In the genomic region with DNA sequence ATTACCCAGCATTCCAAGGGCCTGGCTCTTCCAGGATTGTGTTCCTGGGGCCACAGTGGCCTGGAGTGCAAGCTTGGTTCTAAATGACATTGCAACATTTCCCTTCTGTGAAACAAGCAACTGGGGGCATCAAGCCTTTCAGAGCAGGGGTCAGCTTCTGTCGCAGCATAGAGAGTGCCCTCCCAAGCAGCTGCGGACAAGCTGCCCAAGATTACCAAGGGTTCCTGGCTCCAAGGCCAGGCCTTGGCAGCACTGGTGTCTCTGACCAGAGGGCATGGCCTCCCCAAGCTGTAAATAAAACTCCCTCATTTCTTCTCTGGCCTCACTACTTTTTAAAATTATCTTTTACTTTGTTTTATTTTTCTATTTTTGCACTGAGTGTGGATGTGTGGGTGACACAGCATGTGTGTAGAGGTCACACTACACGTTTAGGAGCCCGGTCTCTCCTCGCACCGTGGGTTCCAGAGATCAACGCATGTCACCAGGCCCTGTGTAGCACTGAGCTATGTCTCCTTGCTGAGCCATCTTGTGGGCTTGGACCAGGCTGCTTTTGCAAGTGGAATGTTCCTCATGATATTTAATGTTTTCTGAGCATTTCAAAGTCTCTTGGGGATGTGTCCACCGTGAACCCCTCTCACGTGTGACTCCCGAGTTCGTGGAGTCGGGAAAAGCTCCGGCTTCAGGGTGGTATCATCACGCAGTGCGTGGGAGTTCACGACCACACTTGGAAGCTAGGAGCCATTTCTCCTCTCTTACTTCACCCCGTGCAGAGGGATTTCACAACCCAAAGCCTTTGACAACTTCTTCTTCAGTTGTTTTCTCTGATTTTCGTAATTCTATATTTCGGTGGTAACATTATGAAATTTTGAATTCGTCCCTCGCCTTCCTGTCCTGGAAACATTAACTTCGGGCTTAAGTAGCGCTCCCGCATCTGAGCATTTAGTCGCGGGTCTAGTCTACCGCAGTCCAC, we compare ENCODE assay signal across 23 mouse cellular contexts. TPM values are rescaled to one million over a fixed set of nuclear protein-coding genes. Genes with fewer than 3 reads are reported as not detected.
DNase-seq lines count a peak whose midpoint lies in the region; ATAC-seq and TF ChIP-seq lines count a peak whose summit lies in the region.
"Had no signal": no experiment of that assay in that cellular context is flagged by ENCODE, and none has a peak within 500 bp of the region (broad histone marks: within the 10 kb centered on the region; RNA-seq: fewer than 3 reads in every experiment).

No protein-coding gene starts in this region.

- 82% methylated on average over 27 of the region's 27 CpGs for WGBS in lung, adult 2 months
- WGBS in bone marrow, adult 2 months, result 50% methylated on average over 27 of the region's 27 CpGs

- no peak for TF ChIP-seq CTCF in gastrocnemius, adult 2 months (IDR thresholded peaks at IDR 0.05)
- no peak for TF ChIP-seq CTCF in lung, adult 2 months (IDR thresholded peaks at IDR 0.05; ENCODE audit: insufficient read depth, low read length)
- no peak for TF ChIP-seq CTCF in bone marrow, adult 2 months (IDR thresholded peaks at IDR 0.05; ENCODE audit: control insufficient read depth, insufficient read depth, low read length)

- H3K4me3 ChIP-seq in gastrocnemius, adult 2 months, result no peak overlapping the region
- H3K4me3 ChIP-seq in lung, adult 2 months (replicated peaks; ENCODE audit: extremely low read depth, low read depth, low read length), result no peak overlapping the region
- H3K4me3 ChIP-seq in bone marrow, adult 2 months (replicated peaks; ENCODE audit: control insufficient read depth, low read depth, low read length), result peak overlapping the region; percentile 4
- H3K4me3 ChIP-seq: embryonic facial prominence, embryonic 10.5 days; embryonic facial prominence, embryonic 15.5 days; forebrain, embryonic 12.5 days; hindbrain, embryonic 13.5 days; liver, embryonic 13.5 days; lung, embryonic 15.5 days; neural tube, embryonic 15.5 days had no signal

- intact Hi-C loops in gastrocnemius, adult 2 months (cut with DNase I), result loop anchor here (1.0 kb wide), 1 partner anchor 107 kb away; no protein-coding TSS in a partner anchor

- H3K4me1 ChIP-seq in lung, adult 2 months (ENCODE audit: control insufficient read depth, insufficient read depth, low read length), result peaks cover 12% of the 10 kb centered on the region
- peaks cover 2% of the 10 kb centered on the region; the same call in 1 of the 2 replicates for H3K4me1 ChIP-seq in bone marrow, adult 2 months (ENCODE audit: control insufficient read depth, insufficient read depth, low read length)

- DNase-seq in gastrocnemius, adult 2 months, result no peak
- no peak for DNase-seq in gastrocnemius, postnatal 4 days (ENCODE audit: low spot score in 2 of 2)
- peak; percentile 27 for DNase-seq in lung, postnatal 36 days
- no peak for DNase-seq in lung, adult 2 months
- no peak for DNase-seq in left cerebral cortex, adult 18-20 months (ENCODE audit: low spot score in 2 of 2)
- DNase-seq: cerebellum, postnatal 25 days; gastrocnemius, postnatal 14 days; heart, adult 18-20 months; heart, postnatal 4 days; kidney, postnatal 14 days; left cerebral cortex, postnatal 4 days; liver, embryonic 13.5 days; midbrain, embryonic 14.5 days; thymus, adult 2 months; thymus, postnatal 36 days had no signal

- H3K27ac ChIP-seq in gastrocnemius, adult 2 months, result peak overlapping the region; percentile 87
- H3K27ac ChIP-seq in bone marrow, adult 2 months (ENCODE audit: control insufficient read depth, insufficient read depth, low read depth, low read length, poor library complexity), result peak overlapping the region; percentile 75
- H3K27ac ChIP-seq: embryonic facial prominence, embryonic 10.5 days; embryonic facial prominence, embryonic 15.5 days; forebrain, embryonic 12.5 days; hindbrain, embryonic 13.5 days; liver, embryonic 13.5 days; lung, embryonic 15.5 days; neural tube, embryonic 15.5 days had no signal

- peak; percentile 71 for ATAC-seq in megakaryocyte, adult 5-6 weeks (ENCODE audit: poor library complexity, severe bottlenecking)

- no peak for TF ChIP-seq POLR2A in lung, adult 2 months (IDR thresholded peaks at IDR 0.05; ENCODE audit: borderline replicate concordance, extremely low read depth, low read depth, low read length)
- no peak for TF ChIP-seq POLR2A in bone marrow, adult 2 months (IDR thresholded peaks at IDR 0.05; ENCODE audit: borderline replicate concordance, control insufficient read depth, low read depth, low read length)

RNA-seq across cellular contexts. Expression of a gene that starts 24.1 kb away (rescaled TPM):
- total RNA-seq in gastrocnemius, adult 2 months (2021), result under 1 TPM in 1 of 2 experiments, not detected in 1; 0.45 TPM
- 1 to 10 TPM in 1 of 2 experiments, under 1 TPM in 1; 0.86 to 1.7 TPM for total RNA-seq in gastrocnemius, postnatal 4 days (2021)
- 15.4 and 20.2 TPM in 2 replicates for polyA plus RNA-seq in lung, adult 2 months (2012; rRNA removed)
- 19.5 and 35.2 TPM in 2 replicates for polyA plus RNA-seq in bone marrow, adult 2 months (2011; ENCODE audit: insufficient read depth, insufficient read length, low replicate concordance, missing spikeins)
- 17.0 and 22.8 TPM in 2 replicates for total RNA-seq in megakaryocyte, adult 5-6 weeks (2015)
- total RNA-seq in megakaryocyte, adult 5-6 weeks (2017), result 69.9 and 92.7 TPM in 2 replicates
- 1 to 10 TPM; 6.7 to 9.0 TPM for total RNA-seq in left cerebral cortex, adult 18-20 months (2021)
